Mouse (Mus musculus): Measurements from ENCODE around the gene Carnmt1. TPM values are rescaled to one million over a fixed set of nuclear protein-coding genes. Genes with fewer than 3 reads are reported as not detected.
A peak's percentile ranks its signal among the peaks of the same experiment; 100 is the strongest.

Carnmt1 gene
- polyA plus RNA-seq, 1 experiment from 2014 or later = 15.5 TPM

DNA sequence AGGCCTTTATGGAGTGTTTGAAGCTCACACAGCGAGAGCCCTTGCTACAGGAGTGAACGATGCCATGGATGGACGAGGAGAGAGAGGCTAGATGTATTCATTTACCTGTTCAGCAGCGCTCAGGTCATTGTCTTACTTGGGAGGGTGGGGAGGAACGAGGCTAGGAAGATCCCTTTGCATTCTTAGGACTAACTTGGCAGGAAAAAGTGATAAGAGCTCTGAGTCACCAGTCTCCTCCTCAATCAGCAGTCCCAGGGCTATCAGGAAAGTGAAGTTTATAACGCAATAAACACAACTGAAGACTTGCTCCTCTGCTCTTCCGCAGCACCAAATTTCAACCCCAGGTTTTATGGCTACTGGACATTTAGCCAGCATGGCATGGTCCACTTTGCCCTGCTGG, 59.7 kb downstream of the Carnmt1 start:
- no peak for TF ChIP-seq CTCF (IDR thresholded peaks at IDR 0.05; ENCODE audit: low read depth)
- peaks cover 13% of the 10 kb centered on the region; the same call in 1 of the 2 replicates for H3K27me3 ChIP-seq (replicated peaks; ENCODE audit: control insufficient read depth, insufficient read depth, low read length)
- H3K4me1 ChIP-seq (replicated peaks; ENCODE audit: control insufficient read depth, insufficient read depth, low read length) = no peaks in the 10 kb centered on the region
- no peaks in the 10 kb centered on the region for H3K36me3 ChIP-seq (ENCODE audit: control insufficient read depth, insufficient read depth)
- no peaks in the 10 kb centered on the region for H3K9me3 ChIP-seq (ENCODE audit: control insufficient read depth)
- H3K27ac ChIP-seq (ENCODE audit: low read depth, low read length) = no peak overlapping the region
- no peak overlapping the region for H3K9ac ChIP-seq (ENCODE audit: low read depth, low read length)
- WGBS = 24% methylated on average over 7 of the region's 7 CpGs
- no peak overlapping the region for H3K4me2 ChIP-seq (replicated peaks; ENCODE audit: low read depth)
- no peak overlapping the region for H3K4me3 ChIP-seq (ENCODE audit: low read depth, low read length)
- ATAC-seq = peak; percentile 45; the same call in 1 of the 2 replicates

DNA sequence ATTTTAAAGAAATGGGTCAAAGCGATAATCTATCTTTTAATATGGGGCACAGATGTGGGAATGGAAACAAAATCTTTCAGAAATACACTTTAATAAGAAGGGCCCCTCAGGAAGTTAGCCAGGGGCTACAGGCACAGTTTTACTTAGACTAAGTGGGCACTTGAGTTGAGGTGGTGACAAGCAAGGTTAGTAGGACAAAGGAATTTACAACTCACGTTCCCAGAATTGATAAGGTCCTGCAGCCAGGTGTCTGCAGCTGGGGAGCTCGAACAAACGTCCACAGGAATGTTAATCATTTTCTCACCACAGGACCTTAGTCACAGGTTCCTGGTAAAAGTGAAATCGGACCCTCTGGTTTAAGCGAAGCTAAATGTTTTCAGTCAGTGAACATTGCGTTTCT, 60.5 kb downstream of the Carnmt1 start:
- no peak for ATAC-seq
- H3K27me3 ChIP-seq (replicated peaks; ENCODE audit: control insufficient read depth, insufficient read depth, low read length) = peaks cover 14% of the 10 kb centered on the region; the same call in 1 of the 2 replicates
- H3K9ac ChIP-seq (ENCODE audit: low read depth, low read length) = no peak overlapping the region
- H3K4me2 ChIP-seq (replicated peaks; ENCODE audit: low read depth) = no peak overlapping the region
- 20% methylated on average over 7 of the region's 7 CpGs for WGBS
- H3K9me3 ChIP-seq (ENCODE audit: control insufficient read depth) = no peaks in the 10 kb centered on the region
- H3K4me3 ChIP-seq (ENCODE audit: low read depth, low read length) = no peak overlapping the region
- no peaks in the 10 kb centered on the region for H3K4me1 ChIP-seq (replicated peaks; ENCODE audit: control insufficient read depth, insufficient read depth, low read length)
- no peak for TF ChIP-seq CTCF (IDR thresholded peaks at IDR 0.05; ENCODE audit: low read depth)
- no peaks in the 10 kb centered on the region for H3K36me3 ChIP-seq (ENCODE audit: control insufficient read depth, insufficient read depth)
- H3K27ac ChIP-seq (ENCODE audit: low read depth, low read length) = no peak overlapping the region

DNA sequence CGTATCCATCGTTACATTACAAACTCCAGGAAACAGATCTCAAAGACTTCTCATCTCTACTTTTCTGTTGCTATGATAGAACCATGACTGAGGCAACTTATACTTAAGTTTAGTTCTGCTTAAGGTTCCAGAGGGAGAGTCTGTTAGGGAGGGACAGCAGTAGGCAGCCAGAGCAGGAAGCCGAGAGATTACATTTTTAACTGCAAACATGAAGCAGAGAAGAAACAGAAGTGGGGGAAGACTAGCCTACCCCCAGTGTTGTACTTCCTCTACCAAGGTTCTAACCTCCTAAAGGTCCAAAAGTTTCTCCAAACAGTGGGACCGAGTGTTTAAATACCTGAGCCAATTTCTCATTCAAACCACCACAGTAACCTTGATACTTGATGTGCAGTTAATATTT, 65.3 kb downstream of the Carnmt1 start:
- H3K9me3 ChIP-seq (ENCODE audit: control insufficient read depth) = no peaks in the 10 kb centered on the region
- H3K27me3 ChIP-seq (replicated peaks; ENCODE audit: control insufficient read depth, insufficient read depth, low read length) = peaks cover 14% of the 10 kb centered on the region; the same call in 1 of the 2 replicates
- H3K27ac ChIP-seq (ENCODE audit: low read depth, low read length) = no peak overlapping the region
- TF ChIP-seq CTCF (IDR thresholded peaks at IDR 0.05; ENCODE audit: low read depth) = no peak
- no peak overlapping the region for H3K4me2 ChIP-seq (replicated peaks; ENCODE audit: low read depth)
- H3K36me3 ChIP-seq (ENCODE audit: control insufficient read depth, insufficient read depth) = no peaks in the 10 kb centered on the region
- ATAC-seq = no peak
- WGBS = 89% methylated on average over 4 of the region's 4 CpGs
- H3K9ac ChIP-seq (ENCODE audit: low read depth, low read length) = no peak overlapping the region
- no peak overlapping the region for H3K4me3 ChIP-seq (ENCODE audit: low read depth, low read length)
- H3K4me1 ChIP-seq (replicated peaks; ENCODE audit: control insufficient read depth, insufficient read depth, low read length) = no peaks in the 10 kb centered on the region

DNA sequence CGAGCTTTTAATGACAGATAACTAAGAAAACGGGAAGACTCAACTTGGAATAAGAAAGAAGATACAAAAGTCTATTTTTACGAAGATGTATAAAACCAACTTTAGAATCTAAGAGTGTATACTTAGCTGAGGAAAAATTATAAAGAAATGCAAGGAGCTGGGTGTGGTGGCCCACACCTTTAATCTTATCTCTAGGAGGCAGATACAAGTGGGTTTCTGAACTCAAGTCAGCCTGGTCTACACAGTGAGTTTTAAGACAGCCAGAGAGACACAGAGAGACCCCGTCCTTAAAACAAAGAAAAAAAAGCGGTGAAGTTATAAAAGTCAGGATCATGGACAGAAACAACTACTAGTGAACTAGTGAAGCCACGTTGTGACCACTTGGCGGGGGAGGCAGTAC, 68.6 kb downstream of the Carnmt1 start:
- no peak overlapping the region for H3K9ac ChIP-seq (ENCODE audit: low read depth, low read length)
- no peaks in the 10 kb centered on the region for H3K36me3 ChIP-seq (ENCODE audit: control insufficient read depth, insufficient read depth)
- 66% methylated on average over 7 of the region's 7 CpGs for WGBS
- no peak for TF ChIP-seq CTCF (IDR thresholded peaks at IDR 0.05; ENCODE audit: low read depth)
- ATAC-seq = no peak
- no peak overlapping the region for H3K4me3 ChIP-seq (ENCODE audit: low read depth, low read length)
- no peak overlapping the region for H3K4me2 ChIP-seq (replicated peaks; ENCODE audit: low read depth)
- H3K27me3 ChIP-seq (replicated peaks; ENCODE audit: control insufficient read depth, insufficient read depth, low read length) = peaks cover 15% of the 10 kb centered on the region; the same call in 1 of the 2 replicates
- no peaks in the 10 kb centered on the region for H3K9me3 ChIP-seq (ENCODE audit: control insufficient read depth)
- H3K27ac ChIP-seq (ENCODE audit: low read depth, low read length) = no peak overlapping the region
- H3K4me1 ChIP-seq (replicated peaks; ENCODE audit: control insufficient read depth, insufficient read depth, low read length) = no peaks in the 10 kb centered on the region

DNA sequence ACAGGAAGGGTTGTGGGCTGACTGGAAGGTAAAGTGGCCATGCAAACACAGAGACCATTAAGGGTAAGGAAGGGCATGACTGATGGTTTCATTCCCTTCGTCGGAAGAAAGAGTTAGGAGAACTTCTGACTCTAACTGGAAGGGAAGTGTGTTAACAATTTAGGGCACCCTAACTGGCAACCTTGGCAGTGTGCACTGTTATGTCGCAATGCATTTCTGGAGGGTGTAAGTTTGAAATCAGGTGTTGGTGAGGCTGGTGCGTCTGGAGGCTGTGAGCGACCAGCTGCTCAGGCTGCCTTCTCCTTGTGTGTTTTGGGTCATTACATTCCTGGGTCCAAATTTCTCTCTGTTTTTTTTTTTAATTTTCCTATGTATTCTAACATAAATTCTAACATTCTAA, 73.4 kb downstream of the Carnmt1 start:
- Histone ChIP-seq H3K36me3 (ENCODE audit: control insufficient read depth, insufficient read depth) (no peaks in the 10 kb centered on the region), H3K4me3 (ENCODE audit: low read depth, low read length) (no peak overlapping the region), H3K4me2 (replicated peaks; ENCODE audit: low read depth) (no peak overlapping the region), H3K27ac (ENCODE audit: low read depth, low read length) (no peak overlapping the region), H3K9me3 (ENCODE audit: control insufficient read depth) (no peaks in the 10 kb centered on the region), H3K27me3 (replicated peaks; ENCODE audit: control insufficient read depth, insufficient read depth, low read length) (0 out of 2 replicates have a peak, but pooled peaks cover 8% of the 10 kb centered on the region), H3K4me1 (replicated peaks; ENCODE audit: control insufficient read depth, insufficient read depth, low read length) (no peaks in the 10 kb centered on the region), H3K9ac (ENCODE audit: low read depth, low read length) (no peak overlapping the region)
- no peak for TF ChIP-seq CTCF (IDR thresholded peaks at IDR 0.05; ENCODE audit: low read depth)
- 77% methylated on average over 5 of the region's 5 CpGs for whole genome bisulfite sequencing
- no peak for ATAC-seq

DNA sequence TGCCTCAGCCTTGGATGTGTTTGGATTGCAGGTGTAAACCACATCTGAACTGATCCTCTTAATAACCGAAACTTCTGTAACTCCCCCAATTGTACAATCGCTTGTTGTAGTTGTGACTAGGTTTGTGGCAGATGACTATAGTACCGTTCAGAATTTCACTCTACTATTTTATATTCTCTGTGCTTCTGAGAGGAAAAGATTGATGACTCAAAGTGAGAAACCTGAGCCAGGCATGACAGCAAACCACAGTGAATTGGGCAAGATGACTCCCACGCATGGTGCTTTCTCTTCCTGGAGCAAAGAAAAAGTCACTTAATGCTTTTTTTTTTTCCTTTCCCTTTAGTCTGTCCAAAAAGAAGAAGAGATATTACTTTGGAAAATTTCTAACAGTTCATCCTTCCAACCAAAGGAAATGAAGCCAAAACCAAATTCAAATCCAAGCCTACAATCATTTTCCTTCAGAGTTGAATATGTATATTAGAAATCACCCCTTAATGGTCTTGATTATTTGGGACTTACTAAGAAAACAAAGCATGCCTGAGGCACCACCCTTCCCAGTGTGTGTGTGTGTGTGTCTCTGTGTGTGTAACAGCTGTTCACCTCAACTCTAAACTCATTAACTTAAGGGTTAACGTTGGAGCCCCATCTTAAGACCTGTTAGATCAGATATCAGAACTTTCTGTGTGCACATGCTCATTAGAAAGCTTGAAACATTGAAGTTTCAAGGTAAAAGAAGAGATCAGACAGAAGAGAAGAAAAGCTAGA, 76.2 kb downstream of the Carnmt1 start:
- H3K4me1 ChIP-seq (replicated peaks; ENCODE audit: control insufficient read depth, insufficient read depth, low read length) = no peaks in the 10 kb centered on the region
- no peak for TF ChIP-seq CTCF (IDR thresholded peaks at IDR 0.05; ENCODE audit: low read depth)
- H3K36me3 ChIP-seq (ENCODE audit: control insufficient read depth, insufficient read depth) = no peaks in the 10 kb centered on the region
- H3K9ac ChIP-seq (ENCODE audit: low read depth, low read length) = no peak overlapping the region
- 0 out of 2 replicates have a peak, but pooled peaks cover 8% of the 10 kb centered on the region for H3K27me3 ChIP-seq (replicated peaks; ENCODE audit: control insufficient read depth, insufficient read depth, low read length)
- H3K9me3 ChIP-seq (ENCODE audit: control insufficient read depth) = no peaks in the 10 kb centered on the region
- no peak overlapping the region for H3K27ac ChIP-seq (ENCODE audit: low read depth, low read length)
- WGBS = 88% methylated on average over 5 of the region's 5 CpGs
- no peak for ATAC-seq
- no peak overlapping the region for H3K4me3 ChIP-seq (ENCODE audit: low read depth, low read length)
- H3K4me2 ChIP-seq (replicated peaks; ENCODE audit: low read depth) = no peak overlapping the region
